Mouse (Mus musculus) erythroblast, embryonic 14.5 days (primary cell): ENCODE data around the gene Sumo1.

Experiments used
- GATA1 ChIP-seq: IDR thresholded peaks from 2 replicates; pipeline ENCODE4 v1.6.1; 2012; ENCODE audit warnings: low read length, inconsistent platforms, mixed read lengths
- TAL1 ChIP-seq: IDR thresholded peaks from 3 replicates; pipeline ENCODE4 v1.6.1; 2012; ENCODE audit warnings: low read length, inconsistent platforms, mixed read lengths

DNA sequence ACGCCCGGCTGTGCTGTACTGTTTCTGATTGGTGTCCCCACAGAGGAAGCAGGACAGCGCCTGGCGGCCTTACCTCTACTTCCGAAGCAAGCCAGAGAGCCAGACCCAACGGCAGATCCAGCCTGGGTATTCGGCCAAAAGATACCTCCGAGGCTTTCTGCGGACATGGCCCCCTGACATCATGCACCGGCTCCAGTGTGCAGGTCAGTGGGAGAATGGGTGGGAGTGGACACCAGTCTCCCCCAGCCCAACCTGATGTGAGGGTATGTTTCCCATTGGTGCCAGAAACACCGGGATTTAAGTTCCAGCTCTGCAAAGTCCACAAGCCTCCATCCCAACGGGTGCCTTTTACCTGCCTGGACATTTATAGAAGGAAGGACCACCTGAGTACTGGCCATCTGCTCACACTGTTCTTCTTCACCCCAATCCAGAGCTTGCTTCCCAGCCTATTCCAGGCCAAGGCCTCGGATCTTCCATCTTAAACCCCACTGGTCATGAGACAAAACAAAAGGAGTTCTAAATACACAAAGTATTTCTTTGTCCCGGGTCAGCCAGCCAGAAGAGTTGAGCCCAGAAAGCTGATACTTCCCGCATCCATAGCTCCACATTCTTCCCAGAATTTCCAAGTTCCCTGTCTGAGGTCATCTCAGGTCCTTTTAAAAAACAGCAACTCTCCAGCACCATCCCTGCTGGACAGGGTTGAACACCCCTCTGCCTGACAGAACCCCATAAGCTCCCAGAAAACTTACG lies 129.2 kb downstream of the Sumo1 start:
- no peak for TF ChIP-seq TAL1
- no peak for TF ChIP-seq GATA1
